Mouse (Mus musculus) embryonic facial prominence, embryonic 15.5 days (tissue): ENCODE results near the gene Fam98a. TPM values are rescaled to one million over a fixed set of nuclear protein-coding genes. Genes with fewer than 3 reads are reported as not detected.

ENCODE experiments used
- ATAC-seq: fragments of 200-750 bp; cut with Nextera tagmentation; 2 replicates; pipeline ENCODE4 v1.8.0; 2017; ENCODE audit warnings: low read depth, moderate TSS enrichment; ENCODE audit not compliant: insufficient number of reproducible peaks, low FRiP score, low TSS enrichment
- H3K27ac ChIP-seq: fragments of 300-500 bp; sonication (generic); replicated peaks from 2 replicates; pipeline ENCODE4 v1.5.1; 2015; ENCODE audit warnings: mild to moderate bottlenecking, inconsistent platforms
- H3K27me3 ChIP-seq: fragments of 300-500 bp; sonication (generic); 2 replicates; pipeline ENCODE4 v1.6.1; 2015; ENCODE audit warnings: inconsistent platforms
- H3K36me3 ChIP-seq: fragments of 300-500 bp; sonication (generic); 2 replicates; pipeline ENCODE4 v1.6.1; 2015; ENCODE audit warnings: mild to moderate bottlenecking, inconsistent platforms
- H3K4me1 ChIP-seq: fragments of 300-500 bp; sonication (generic); 2 replicates; pipeline ENCODE4 v1.6.1; 2015; ENCODE audit warnings: inconsistent platforms
- H3K4me2 ChIP-seq: fragments of 300-500 bp; sonication (generic); replicated peaks from 2 replicates; pipeline ENCODE4 v1.6.1; 2015; ENCODE audit warnings: mild to moderate bottlenecking, inconsistent platforms
- H3K4me3 ChIP-seq: fragments of 300-500 bp; sonication (generic); replicated peaks from 2 replicates; pipeline ENCODE4 v1.5.1; 2015; ENCODE audit warnings: mild to moderate bottlenecking, inconsistent platforms
- H3K9ac ChIP-seq: fragments of 300-500 bp; sonication (generic); 2 replicates; pipeline ENCODE4 v1.6.1; 2015; ENCODE audit warnings: inconsistent platforms
- H3K9me3 ChIP-seq: fragments of 300-500 bp; sonication (generic); replicated peaks from 2 replicates; pipeline ENCODE4 v1.6.1; 2016; ENCODE audit warnings: inconsistent platforms
- WGBS: fragments of 180-500 bp; shearing (Covaris S2); methylation state at CpG from one replicate; pipeline ENCODE4 v1.1.7; 2015; 5-methylcytosine and 5-hydroxymethylcytosine counted together
- polyA plus RNA-seq: library from polyadenylated mRNA; unstranded; fragments of >200 nt; fragmentation: Nextera tagmentation; extraction: Ambion mirVana; gene quantifications from 2 replicates; pipeline ENCODE4 v1.2.1, GENCODE M21; 2015

The Fam98a gene
- polyA plus RNA-seq, 1 experiment from 2014 or later = 26.5 TPM

DNA sequence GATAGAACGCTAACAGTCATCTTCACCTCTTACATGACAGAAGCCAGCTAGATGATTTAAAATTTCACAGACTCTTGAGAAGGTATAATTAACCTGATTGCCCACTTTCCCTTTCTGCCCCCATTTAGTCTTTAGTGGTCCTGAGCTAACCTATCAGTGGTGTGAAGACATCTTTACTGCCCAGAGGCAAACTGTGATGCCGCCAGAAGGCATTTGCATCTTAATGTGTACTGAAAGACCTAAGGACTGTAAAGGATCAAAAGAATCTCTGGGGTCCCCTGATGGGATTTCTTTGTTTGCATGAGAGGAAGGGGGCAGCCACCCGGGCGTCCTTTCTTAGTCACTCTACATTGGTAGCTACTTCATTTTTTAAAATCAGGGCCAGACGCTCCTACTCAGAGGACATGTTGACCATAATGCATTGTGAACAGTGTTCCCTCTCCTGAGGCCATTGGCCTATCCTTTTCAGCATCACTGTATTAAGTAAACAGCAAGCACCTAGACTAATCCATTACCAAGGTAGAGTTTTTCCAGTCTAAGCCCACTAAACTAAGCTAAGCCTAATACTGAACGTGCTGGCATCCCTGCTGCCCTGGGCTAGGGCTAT, 30.4 kb downstream of the Fam98a start:
- ATAC-seq = no peak
- Histone ChIP-seq H3K4me3 (no peak overlapping the region), H3K4me2 (no peak overlapping the region), H3K36me3 (no peaks in the 10 kb centered on the region), H3K4me1 (no peaks in the 10 kb centered on the region), H3K27me3 (no peaks in the 10 kb centered on the region), H3K9ac (no peak overlapping the region), H3K27ac (no peak overlapping the region), H3K9me3 (no peaks in the 10 kb centered on the region)
- WGBS = 30% methylated on average over 6 of the region's 6 CpGs

DNA sequence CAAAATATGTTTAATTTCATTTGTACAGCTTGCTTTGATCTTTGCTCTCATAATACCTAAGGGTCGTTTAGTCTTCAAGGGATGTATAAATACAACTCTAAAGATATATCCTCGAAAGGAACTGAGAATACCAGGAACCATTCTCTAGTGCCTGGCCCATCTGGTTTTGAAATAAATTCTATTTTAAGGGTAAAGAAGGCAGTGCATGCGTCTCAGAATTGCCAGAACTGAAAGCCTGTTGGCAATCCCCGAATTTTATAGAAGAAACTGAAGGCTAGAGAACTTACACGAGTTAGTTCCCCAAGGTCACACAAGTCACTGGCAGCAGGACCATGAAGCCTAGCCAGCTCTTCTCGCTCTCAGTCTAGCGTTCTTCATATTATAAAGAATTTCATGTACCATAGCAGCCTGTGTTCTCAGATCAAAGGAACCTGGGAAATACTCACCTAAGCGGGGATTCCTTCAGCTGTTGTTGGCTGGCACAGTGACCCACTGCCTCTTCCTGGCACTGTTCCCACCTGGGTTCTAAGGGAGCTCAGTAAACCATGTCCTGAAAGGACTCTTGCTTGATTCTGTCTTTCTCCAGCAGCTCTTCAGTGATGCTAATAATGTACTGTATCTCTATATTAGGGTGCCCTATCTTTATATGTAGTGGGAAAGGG, 32.4 kb downstream of the Fam98a start:
- Histone ChIP-seq H3K4me1 (no peaks in the 10 kb centered on the region), H3K4me3 (no peak overlapping the region), H3K9me3 (no peaks in the 10 kb centered on the region), H3K27me3 (no peaks in the 10 kb centered on the region), H3K36me3 (no peaks in the 10 kb centered on the region), H3K9ac (no peak overlapping the region), H3K27ac (no peak overlapping the region), H3K4me2 (no peak overlapping the region)
- WGBS = 62% methylated on average over 8 of the region's 8 CpGs
- no peak for ATAC-seq

DNA sequence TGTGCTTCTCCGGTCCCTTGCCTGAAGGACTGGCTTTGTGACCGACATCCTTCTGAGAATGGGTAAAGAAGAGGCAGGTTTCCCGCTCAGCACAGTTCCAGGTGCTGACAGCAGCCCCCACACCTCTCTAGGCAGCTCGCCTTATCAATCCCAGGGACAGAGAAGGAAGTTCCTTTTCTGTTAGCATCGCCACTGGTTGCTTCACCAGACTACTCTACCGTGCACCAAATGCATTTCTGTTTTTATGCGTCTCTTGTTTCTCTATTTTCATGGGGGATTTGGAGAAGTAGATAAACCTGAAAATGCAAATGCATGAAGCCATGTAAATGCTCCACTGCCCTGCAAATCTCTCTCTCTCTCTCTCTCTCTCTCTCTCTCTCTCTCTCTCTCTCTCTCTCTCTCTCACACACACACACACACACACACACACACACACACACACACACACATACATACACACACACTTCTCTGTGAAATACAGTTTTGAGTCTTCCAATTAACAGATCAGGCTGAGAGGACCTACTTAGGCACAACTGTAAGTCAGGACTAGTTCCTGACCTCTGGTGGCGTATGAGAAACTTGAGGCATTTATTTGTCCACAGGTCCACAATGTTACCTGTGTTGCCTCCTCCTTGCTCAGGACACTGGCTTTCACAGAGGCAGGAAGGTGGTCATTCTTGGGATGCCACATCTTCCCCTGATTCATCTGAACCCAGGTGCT, 33.4 kb downstream of the Fam98a start:
- Histone ChIP-seq H3K27me3 (no peaks in the 10 kb centered on the region), H3K4me1 (no peaks in the 10 kb centered on the region), H3K36me3 (no peaks in the 10 kb centered on the region), H3K9ac (no peak overlapping the region), H3K9me3 (no peaks in the 10 kb centered on the region), H3K4me3 (no peak overlapping the region), H3K27ac (no peak overlapping the region), H3K4me2 (no peak overlapping the region)
- no peak for ATAC-seq
- 53% methylated on average over 8 of the region's 8 CpGs for whole genome bisulfite sequencing

DNA sequence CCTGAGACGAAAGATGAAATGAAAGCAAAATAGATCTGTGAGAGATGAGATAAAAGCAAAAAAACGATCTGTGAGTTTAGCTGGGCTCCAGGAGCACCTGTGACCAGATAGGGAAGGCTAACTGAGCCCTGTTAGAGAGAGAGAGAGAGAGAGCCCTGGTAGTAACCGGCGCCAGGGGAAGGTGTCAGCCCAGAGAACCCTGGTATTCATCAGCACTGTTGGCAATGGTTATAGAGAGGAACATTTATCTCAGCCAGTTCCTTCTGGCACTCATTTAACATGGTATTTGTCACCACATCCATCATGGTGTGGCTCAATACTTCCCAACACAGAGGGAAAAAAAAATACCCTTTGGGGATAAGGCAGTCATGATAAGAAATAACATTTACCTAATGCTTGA, 35.2 kb downstream of the Fam98a start:
- no peak overlapping the region for H3K4me3 ChIP-seq
- H3K4me2 ChIP-seq = no peak overlapping the region
- H3K9ac ChIP-seq = no peak overlapping the region
- no peak for ATAC-seq
- 76% methylated on average over 4 of the region's 4 CpGs for WGBS
- no peaks in the 10 kb centered on the region for H3K36me3 ChIP-seq
- H3K27ac ChIP-seq = no peak overlapping the region
- H3K9me3 ChIP-seq = no peaks in the 10 kb centered on the region
- no peaks in the 10 kb centered on the region for H3K27me3 ChIP-seq
- H3K4me1 ChIP-seq = no peaks in the 10 kb centered on the region

GRCm38 (mm10) chr17:75509257-75509656, 42.5 kb downstream of the Fam98a start:
- 93% methylated on average over 5 of the region's 5 CpGs for WGBS

DNA sequence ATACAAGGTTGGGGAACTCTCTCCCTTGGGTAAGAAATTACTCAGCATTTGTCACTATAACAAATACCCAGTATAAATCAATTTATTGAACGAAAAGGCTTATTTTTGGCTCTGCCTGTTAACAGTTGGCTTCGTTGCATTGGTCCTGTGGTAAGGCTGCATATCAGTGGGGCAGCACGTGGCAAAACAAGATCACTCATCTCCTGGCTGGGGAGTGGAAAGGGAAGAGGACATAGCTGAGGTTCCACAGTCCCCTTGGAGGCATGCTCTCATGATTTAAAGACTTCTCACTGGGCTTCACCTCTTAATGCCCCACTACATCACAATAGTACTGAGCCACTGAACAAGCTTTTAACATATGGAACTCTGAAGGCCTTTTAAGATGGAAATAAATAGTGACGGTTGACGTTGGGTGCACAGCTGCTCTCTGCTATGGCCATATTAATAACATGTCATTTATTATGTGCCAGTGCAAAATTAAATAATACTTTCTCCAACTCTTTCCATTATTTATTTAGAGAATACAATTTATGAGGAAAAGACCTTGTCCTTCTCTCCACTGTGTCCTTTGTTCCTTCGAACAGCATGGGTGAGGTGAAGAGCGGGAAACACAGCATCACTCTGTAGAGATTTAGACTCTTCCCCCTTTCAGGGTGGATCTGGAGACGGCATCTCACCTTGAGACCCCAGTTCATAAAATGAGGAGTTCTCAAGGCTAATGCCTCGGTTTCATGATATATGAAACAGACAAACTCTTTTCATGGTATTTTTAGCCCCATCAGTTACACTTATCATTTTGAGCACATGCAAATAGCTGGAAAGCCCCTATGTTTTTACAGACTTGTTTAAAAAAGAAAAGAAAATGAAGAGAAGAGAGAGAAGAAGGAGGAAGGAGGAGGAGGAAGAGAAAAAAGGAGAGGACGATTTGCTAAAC, 44.8 kb downstream of the Fam98a start:
- no peak for ATAC-seq
- 79% methylated on average over 10 of the region's 10 CpGs for WGBS
- Histone ChIP-seq H3K4me2 (no peak overlapping the region), H3K4me1 (no peaks in the 10 kb centered on the region), H3K9me3 (no peaks in the 10 kb centered on the region), H3K4me3 (no peak overlapping the region), H3K36me3 (no peaks in the 10 kb centered on the region), H3K9ac (no peak overlapping the region), H3K27me3 (no peaks in the 10 kb centered on the region), H3K27ac (no peak overlapping the region)

More at GRCm38 (mm10) chr17:75509257-75509656, 42.5 kb downstream of the Fam98a start:
- Histone ChIP-seq H3K4me3 (no peak overlapping the region), H3K4me2 (no peak overlapping the region), H3K9me3 (no peaks in the 10 kb centered on the region), H3K36me3 (no peaks in the 10 kb centered on the region), H3K9ac (no peak overlapping the region), H3K27me3 (no peaks in the 10 kb centered on the region), H3K27ac (no peak overlapping the region), H3K4me1 (no peaks in the 10 kb centered on the region)
- no peak for ATAC-seq

DNA sequence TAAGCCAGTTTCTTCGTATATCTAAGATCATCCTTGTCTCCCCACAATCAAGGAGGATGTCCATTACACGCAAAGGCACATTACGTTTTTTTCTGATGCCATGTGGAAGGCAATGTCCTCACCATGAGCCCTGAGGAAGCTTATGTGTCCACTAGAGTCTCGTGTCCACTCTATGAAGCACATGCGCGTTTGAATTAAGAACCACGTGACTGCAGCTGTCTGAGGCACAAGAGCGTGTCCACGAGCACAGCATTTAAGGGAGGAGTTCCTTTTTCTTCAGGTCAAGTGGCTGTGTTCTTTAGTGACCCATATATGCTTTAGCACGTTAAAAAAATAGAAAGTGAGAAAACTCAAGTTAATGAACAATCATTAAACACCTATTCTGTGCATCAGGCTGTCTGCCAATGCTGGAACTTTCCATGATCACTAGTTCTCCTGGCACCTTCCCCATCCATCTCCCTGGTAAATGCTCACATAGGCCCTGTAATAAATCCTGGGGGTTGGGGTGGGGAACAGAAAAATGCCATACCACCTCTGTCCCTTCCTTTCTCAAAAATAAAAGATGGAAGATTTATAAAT, 45.6 kb downstream of the Fam98a start:
- no peak overlapping the region for H3K4me3 ChIP-seq
- no peak overlapping the region for H3K9ac ChIP-seq
- H3K4me2 ChIP-seq = no peak overlapping the region
- H3K9me3 ChIP-seq = no peaks in the 10 kb centered on the region
- no peak overlapping the region for H3K27ac ChIP-seq
- no peaks in the 10 kb centered on the region for H3K27me3 ChIP-seq
- no peak for ATAC-seq
- 88% methylated on average over 10 of the region's 10 CpGs for WGBS
- no peaks in the 10 kb centered on the region for H3K4me1 ChIP-seq
- H3K36me3 ChIP-seq = no peaks in the 10 kb centered on the region

DNA sequence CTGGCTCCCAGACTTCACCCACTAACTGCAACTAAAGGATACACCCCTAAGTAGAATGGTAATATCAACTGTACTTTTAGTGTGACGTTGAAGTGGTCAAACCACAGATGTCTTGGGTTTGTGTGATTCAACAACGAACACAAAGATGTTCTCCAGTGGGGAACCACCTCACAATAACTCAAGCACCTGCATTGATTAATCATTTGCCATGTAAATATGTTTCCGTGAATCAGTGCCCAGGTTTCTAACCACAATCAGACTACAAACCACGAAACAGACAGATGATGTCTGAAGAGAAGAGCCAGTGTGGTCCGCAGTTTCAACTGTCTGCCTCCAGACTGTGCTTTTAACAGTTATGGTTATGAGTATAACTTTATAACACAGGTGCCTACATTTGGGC, 46.7 kb downstream of the Fam98a start:
- Histone ChIP-seq H3K4me1 (no peaks in the 10 kb centered on the region), H3K9me3 (no peaks in the 10 kb centered on the region), H3K27ac (no peak overlapping the region), H3K27me3 (no peaks in the 10 kb centered on the region), H3K4me3 (no peak overlapping the region), H3K36me3 (no peaks in the 10 kb centered on the region), H3K4me2 (no peak overlapping the region), H3K9ac (no peak overlapping the region)
- 86% methylated on average over 5 of the region's 5 CpGs for WGBS
- ATAC-seq = no peak

DNA sequence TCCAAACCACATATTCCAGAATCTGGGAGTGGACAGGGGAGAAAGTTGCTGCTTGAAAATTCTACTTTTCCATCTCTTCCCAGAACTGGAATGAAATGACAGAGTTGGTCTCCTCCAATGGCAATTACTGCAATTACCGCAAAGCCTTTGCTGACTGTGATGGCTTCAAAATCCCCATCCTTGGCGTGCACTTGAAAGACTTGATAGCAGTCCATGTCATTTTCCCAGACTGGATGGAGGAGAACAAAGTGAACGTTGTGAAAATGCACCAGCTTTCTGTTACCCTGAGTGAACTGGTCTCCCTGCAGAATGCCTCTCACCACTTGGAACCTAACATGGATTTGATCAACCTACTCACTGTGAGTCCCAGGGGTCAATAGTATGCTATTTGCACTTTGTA, 48.7 kb downstream of the Fam98a start:
- H3K27ac ChIP-seq = no peak overlapping the region
- no peaks in the 10 kb centered on the region for H3K36me3 ChIP-seq
- 75% methylated on average over 3 of the region's 3 CpGs for WGBS
- H3K27me3 ChIP-seq = no peaks in the 10 kb centered on the region
- ATAC-seq = 0 out of 2 replicates have a peak, but pooled peaks have one; percentile 57
- H3K9me3 ChIP-seq = no peaks in the 10 kb centered on the region
- no peaks in the 10 kb centered on the region for H3K4me1 ChIP-seq
- no peak overlapping the region for H3K4me3 ChIP-seq
- no peak overlapping the region for H3K4me2 ChIP-seq
- no peak overlapping the region for H3K9ac ChIP-seq

- no peak for ATAC-seq
- no peaks in the 10 kb centered on the region for H3K27me3 ChIP-seq
- H3K4me1 ChIP-seq = no peaks in the 10 kb centered on the region
- H3K27ac ChIP-seq = no peak overlapping the region
- no peak overlapping the region for H3K9ac ChIP-seq
- no peak overlapping the region for H3K4me3 ChIP-seq
- H3K36me3 ChIP-seq = no peaks in the 10 kb centered on the region
- WGBS = 75% methylated on average over 6 of the region's 6 CpGs
- no peaks in the 10 kb centered on the region for H3K9me3 ChIP-seq
- no peak overlapping the region for H3K4me2 ChIP-seq
Measured at GRCm38 (mm10) chr17:75498241-75498651, 53.5 kb downstream of the Fam98a start.

- 66% methylated on average over 4 of the region's 4 CpGs for WGBS
- no peak for ATAC-seq
- H3K4me2 ChIP-seq = no peak overlapping the region
- H3K27me3 ChIP-seq = no peaks in the 10 kb centered on the region
- no peaks in the 10 kb centered on the region for H3K9me3 ChIP-seq
- H3K9ac ChIP-seq = no peak overlapping the region
- no peaks in the 10 kb centered on the region for H3K4me1 ChIP-seq
- H3K36me3 ChIP-seq = no peaks in the 10 kb centered on the region
- no peak overlapping the region for H3K4me3 ChIP-seq
- no peak overlapping the region for H3K27ac ChIP-seq
Measured at GRCm38 (mm10) chr17:75495213-75495612, 56.5 kb downstream of the Fam98a start.
